Mouse (Mus musculus) brain, adult 10 weeks (tissue): ENCODE results near the gene Ppm1k. TPM values are rescaled to one million over a fixed set of nuclear protein-coding genes. Genes with fewer than 3 reads are reported as not detected.

Experiments used
- polyA plus RNA-seq: library from polyadenylated mRNA; stranded (reverse); fragments of 350-450 nt; fragmentation: Illumina TruSeq; extraction: RNeasy Lipid Tissue Mini Kit (QIAGEN cat#74804); gene quantifications from one replicate; pipeline ENCODE4 v1.2.3, GENCODE M21; 2015; ENCODE audit warnings: low read depth, low replicate concordance

Gene Ppm1k
- 36.2 TPM for polyA plus RNA-seq

GRCm38 (mm10) chr6:57535386-57535936 lies at the start of gene Ppm1k:
Gene Ppm1k, minus strand, starts transcription at chr6:57535468.

GRCm38 (mm10) chr6:57580881-57581548 lies 45.7 kb upstream of the Ppm1k start, which contains the start of gene Herc6:
Gene Herc6, plus strand, starts transcription at chr6:57581000.

Other genes with a start within 250 kb of the Ppm1k start
- gene Vmn1r16, start 206.0 kb downstream of the Ppm1k start, polyA plus RNA-seq, result not detected
- not detected for gene Vmn1r17, start 171.7 kb downstream of the Ppm1k start, polyA plus RNA-seq
- not detected for gene Vmn1r18, start 139.7 kb downstream of the Ppm1k start, polyA plus RNA-seq
- not detected for gene Vmn1r19, start 131.7 kb downstream of the Ppm1k start, polyA plus RNA-seq
- gene Vmn1r20, start 106.5 kb downstream of the Ppm1k start, polyA plus RNA-seq, result not detected
- 10.3 TPM for gene Herc6, start 45.5 kb upstream of the Ppm1k start, polyA plus RNA-seq
- 20.8 TPM for gene Pyurf, start 156.6 kb upstream of the Ppm1k start, polyA plus RNA-seq
- gene Lancl2, start 167.1 kb upstream of the Ppm1k start, polyA plus RNA-seq, result 85.9 TPM